Mouse (Mus musculus): ENCODE measurements at regions not wholly inside any gene's neighbourhood (a gene's known extent, or its start where the extent isn't known, plus 50 kb on each side); places are given as distances from the start of the nearest gene placed in this dataset.

DNA sequence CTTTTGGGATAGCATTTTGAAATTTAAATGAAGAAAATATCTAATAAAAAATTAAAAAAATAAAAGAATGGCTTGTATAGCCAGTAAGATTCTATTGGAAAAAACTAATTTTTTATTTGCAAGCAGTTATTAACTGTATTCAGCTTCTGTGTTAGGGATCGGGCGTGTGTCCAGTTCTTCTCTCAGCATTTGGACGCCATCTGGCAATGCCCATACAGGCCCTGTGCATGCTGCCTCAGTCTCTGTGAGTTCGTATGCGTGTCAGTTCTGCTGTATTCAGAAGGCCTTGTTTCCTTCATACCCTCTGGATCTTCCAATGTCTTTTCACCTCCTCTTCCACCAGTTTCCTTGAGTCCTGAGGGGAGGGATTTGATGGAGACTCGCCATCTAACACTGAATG, 123.8 kb upstream of the Nabp1 start:
- no peak for TF ChIP-seq CTCF (IDR thresholded peaks at IDR 0.05; ENCODE audit: low read depth)
- TF ChIP-seq EP300 (IDR thresholded peaks at IDR 0.05; ENCODE audit: low read depth), result no peak
